Mouse (Mus musculus): ENCODE results near the gene Skil.

The Skil gene

DNA sequence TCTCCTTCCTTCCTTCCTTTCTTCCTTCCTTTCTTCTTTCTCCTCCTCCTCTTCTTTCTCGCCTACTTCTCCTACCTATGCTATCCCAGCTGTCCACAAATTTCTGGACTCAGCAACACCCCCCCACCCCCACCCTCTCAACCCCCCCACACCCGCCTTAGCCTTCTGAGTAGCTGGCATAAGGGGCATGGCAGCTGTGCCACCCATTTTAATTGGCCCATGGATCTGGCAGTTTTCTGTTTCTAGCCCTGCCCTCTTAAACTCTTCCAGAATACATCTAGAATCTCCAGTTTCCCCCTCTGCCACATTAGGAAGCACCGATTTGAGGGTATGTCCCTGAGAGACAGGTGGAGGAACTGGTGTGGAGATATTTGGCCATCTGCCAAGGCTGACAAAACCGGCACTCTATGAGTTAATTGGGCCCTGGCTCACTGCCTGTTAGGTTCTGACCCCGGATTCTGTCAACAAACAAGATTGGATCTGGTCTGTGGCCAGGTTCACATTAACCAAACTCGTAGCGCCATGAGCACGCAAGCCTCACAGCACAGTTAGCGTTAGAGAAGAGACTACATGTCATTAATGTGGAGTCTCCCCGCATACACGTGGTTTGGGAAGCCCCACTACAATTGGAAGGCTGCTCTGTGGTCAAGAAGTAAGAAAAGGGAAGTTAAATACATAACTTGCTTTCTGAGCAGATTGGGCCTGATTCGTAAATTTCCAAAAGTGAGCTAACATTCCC, 11.2 kb upstream of the Skil start:
- DNase-seq (ENCODE audit: low spot score in 2 of 2) = no peak

DNA sequence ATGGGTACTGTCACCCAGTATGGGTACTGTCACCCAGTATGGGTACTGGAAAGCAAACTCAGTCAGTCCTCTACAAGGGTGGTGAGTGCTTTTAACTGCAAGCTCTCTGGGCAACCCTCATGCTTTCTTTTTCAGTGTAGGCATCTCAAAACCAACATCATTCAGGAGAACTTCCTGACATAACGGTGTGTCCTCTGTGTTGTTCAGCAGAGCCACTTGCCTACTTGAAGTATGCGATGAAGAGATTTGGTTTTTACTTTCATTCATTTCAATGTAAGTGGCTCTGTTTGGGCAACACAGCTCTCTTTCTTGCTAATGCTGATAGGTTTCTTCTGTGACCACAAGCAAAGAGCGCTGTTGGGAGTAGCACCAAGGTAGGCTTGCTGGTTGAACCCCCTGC, 9.9 kb upstream of the Skil start:
- no peak for DNase-seq (ENCODE audit: low spot score in 2 of 2)

DNA sequence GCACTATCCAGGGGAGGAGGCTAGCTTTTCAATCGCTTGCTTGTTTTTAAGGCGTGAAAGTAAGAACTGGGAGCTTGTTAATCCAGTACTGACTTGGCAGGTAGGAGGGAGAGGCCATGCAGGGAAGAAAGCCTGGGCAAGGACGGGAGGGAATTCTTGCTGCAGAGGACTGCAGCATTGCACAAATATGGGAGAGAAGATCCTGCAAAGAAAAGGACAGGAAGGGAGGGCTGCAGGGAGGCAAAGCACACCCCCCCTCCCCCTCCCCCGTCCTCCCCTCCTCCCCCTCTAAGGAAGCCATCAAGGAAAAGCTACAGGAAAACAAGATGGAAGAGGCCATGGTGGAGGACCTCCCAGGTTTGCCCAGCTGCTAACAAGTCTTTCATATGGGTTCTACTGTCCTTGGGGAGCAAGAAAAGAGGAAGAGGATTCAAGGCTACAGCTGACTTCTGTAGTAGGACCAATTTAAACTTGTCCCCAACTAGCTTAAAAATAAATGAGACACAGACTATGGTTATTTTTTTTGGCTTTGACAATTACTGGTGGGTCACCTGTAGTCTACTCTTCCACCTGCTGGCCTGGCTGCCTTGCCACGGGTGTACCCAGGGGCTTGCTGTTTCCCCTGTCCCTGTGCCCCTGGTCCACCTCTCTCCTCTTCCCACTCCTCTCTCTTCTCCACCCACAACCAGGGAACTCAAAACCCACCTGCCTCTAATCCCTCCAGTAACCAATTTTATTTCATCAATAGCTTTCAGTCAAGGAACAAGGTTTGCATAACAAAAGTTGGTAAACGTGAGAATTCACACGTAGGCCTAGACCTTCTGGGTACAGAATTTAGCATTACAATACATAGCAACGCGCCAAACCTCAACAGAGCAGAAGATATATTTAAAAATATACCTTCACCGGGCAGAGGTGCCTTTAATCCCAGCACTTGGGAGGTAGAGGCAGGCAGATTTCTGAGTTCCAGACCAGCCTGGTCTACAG, 5.8 kb upstream of the Skil start:
- DNase-seq (ENCODE audit: low spot score in 2 of 2) = no peak

DNA sequence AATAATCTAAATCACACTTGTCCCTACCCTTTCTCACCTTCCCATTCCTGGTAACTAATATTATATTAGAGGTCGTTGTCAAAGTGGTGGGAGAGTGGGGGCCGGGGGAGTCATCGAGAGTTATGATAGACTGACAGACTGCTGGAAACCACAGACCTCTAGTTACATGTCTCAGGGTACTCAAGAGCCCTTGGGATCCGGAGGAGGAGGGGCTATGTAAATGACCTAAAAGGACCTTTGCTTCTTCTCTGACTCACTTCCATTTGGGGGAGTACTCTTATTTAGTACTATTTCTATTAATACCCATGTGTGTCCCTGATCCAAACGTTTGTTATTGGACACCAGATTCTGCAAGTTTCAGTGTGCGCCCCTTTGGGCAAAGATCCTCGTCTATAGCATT, 4.9 kb upstream of the Skil start:
- no peak for DNase-seq (ENCODE audit: low spot score in 2 of 2)

DNA sequence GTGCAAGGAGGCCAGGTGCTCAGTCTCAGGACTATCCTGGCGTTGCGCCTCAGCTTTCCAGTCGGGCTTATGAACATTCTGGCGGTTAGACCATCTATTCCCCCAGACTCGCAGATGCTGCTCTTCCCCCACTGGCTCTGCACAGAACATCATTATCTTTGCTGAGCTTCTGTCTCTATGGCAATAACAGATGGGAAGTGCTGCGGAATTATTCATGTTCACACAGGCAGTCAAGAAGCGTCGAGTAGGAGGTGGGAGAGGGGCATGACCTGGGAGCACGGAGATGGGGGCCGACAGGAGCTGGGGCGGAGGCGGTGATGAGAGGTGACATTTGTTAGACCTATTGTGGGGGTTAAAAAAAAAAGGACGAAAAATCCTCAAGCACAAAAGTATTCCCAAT, 1.7 kb upstream of the Skil start:
- peak; percentile 58 to 73 for DNase-seq (ENCODE audit: low spot score in 2 of 2)

DNA sequence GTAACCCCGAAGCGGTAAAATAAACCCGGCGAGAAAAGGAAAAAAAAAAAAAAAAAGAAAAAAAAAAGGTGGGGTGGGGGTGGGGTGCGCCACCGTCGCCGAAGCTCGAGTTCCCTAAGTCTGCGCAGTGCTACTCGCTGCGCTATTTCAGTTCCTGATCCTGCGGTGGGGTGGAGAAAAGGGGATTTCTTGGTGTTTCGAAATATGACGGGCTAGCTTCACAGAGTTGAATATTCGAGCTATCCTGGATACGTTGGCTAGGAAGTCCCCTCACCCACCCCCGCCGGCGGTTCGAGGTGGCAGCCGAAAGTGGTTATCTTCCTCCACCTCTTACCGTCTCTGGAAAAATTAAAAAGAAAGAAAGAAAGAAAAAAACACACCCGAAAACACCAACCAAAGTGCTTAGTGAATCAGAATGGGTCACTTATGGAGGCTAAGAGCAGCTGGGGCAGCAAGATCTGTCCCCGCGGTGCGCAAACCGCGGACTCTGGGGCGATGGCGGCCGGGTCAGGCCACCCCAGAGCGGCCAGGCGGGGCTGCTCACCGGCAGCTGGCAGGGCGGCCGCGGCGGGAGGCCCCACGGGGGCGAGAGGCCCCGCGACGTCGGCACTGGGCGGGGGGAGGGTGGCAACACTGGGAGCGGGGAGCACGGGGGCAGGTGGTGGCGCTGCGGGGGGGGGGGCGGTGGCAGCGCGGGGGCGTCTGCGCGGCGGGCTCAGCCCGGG, 1.1 kb upstream of the Skil start:
- peak; percentile 66 to 72 for DNase-seq (ENCODE audit: low spot score in 2 of 2)

DNA sequence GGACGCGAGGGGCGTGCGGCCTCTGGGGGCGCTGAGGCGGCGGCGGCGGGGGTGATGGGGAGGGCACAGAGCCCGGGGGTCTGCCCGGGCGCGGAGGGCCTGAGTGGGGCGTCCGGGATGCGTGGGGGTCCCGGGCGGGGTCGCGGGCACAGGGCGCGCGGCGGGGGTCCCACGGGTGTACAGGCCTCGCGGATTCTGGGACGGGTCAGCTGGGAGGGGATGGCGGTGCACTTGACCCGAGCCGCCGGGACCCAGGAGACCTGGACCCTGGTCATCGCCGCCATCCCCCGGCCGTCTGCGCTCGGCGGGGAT, 277 bp downstream of the Skil start:
- DNase-seq (ENCODE audit: low spot score in 2 of 2) = no peak

DNA sequence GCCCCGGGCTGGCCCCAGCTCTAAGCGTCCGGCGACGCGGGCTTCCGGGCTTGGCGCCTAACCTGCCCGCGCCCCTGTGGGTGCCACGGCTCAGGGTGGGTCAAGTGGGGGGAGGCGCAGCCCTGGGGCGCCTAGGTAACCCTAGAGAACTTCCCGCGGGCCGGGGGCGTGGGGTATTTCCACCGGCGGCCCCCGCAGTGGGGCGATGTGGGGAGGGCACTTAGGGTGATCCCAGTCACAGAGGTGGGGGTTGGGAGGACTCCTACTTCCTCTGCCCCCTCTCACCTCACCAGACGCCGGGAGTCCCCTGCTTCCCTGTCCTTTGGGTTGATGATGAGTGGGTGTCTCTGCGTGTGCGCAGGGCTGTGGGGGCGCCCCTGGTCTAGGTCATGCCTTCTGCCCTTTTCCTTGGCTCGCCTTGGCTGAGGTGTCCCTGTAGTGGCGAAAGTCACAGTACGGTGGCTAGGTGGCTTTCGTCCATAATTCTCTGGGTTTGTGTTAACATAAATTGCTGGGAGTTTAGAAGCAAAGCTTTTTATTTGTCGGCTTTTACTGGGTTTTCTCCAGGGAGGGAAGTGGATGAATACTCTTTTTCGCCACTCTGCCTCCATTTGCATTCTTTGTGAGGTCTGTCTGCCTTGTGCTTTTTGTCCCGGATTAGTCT, 765 bp downstream of the Skil start:
- DNase-seq (ENCODE audit: low spot score in 2 of 2) = peak; percentile 36 to 47

DNA sequence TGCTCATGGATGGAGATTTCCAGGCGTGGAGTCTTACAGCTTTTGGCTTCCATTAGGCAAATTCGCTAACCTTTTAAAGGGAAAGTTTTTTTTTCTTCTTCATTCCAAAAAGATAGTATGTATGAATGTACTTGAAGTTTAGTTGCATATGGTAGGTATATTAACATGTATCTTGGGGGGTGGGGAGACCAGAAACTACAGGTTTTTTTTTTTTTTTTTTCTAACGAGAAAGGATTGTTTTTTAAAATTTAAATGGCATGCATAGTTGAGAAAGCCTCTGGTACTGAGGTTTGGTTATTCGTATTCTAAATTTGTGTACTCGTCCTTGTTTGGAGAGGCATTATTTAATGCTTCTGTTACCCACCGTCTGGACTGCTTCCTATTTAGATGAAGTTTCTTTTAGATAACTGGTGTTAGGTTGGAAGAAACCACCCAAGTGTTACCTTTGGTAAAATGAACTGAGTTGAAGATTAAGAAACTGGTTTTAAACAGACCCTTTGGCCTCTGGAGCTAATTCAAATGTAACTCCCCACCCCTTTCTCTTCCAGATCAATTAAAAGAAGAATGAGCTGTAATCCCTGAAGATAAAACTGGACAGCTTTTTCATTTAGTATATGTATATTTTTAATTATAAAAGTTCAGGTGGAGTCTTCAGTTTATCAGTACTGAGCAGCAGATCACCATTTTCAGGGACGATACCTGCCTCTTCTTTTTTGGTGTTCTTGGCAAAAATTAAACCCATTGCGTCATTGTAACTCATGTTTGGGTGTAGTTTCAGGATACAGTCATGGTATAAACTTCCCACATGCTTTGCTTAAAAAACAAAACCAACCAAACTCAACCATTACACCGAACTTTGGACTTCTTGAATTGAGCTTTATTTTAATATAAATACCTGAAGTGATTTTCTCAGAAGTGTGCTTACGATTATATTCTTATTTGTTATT, 1.6 kb downstream of the Skil start:
- no peak for DNase-seq (ENCODE audit: low spot score in 2 of 2)

DNA sequence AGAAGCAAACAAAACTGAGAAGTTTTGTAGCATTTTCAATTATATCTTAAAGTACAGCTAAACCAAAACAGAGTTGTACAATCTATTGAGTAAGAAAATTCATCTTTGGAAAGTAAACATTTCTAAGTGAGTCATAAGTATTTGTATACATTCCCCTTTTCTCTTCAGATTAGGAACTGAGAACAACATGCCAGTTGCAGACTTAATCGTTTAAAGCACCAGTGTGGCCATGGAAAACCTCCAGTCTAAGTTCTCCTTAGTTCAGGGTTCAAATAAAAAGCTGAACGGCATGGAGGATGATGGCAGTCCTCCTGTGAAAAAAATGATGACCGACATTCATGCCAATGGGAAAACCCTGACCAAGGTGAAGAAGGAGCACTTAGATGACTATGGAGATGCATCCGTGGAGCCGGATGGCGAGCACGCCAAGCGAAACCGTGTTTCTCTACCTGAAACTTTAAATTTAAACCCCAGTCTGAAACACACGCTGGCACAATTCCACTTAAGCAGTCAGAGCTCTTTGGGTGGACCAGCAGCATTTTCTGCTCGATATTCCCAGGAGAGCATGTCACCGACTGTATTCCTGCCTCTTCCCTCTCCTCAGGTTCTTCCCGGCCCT, 2.4 kb downstream of the Skil start:
- DNase-seq (ENCODE audit: low spot score in 2 of 2) = no peak

DNA sequence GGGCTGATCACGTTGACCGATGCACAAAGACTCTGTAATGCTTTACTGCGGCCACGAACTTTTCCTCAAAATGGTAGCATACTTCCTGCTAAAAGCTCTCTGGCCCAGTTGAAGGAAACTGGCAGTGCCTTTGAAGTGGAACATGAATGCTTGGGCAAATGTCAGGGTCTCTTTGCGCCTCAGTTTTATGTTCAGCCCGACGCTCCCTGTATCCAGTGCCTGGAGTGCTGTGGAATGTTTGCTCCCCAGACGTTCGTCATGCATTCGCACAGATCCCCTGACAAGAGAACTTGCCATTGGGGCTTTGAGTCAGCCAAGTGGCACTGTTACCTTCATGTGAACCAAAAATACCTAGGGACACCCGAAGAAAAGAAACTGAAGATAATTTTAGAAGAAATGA, 3.1 kb downstream of the Skil start:
- DNase-seq (ENCODE audit: low spot score in 2 of 2) = no peak

DNA sequence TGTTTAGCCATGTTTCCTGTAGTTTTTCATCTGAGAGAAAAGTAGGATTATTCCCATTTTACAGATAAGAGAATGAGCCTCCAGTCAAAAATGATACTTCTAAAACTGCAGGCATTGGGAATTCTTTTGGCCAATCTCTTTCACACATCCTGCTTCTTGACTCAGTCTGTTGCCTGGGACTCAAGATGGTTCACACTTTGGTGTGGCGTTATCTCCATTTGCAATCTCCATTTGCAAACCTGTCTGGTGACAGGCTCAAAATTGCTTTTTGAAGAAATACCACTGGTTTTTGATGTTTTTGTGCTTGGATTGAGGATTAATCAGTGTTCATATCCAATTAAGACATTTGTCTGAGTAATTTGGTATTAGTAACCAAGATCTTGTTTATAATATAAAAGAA, 3.7 kb downstream of the Skil start:
- DNase-seq (ENCODE audit: low spot score in 2 of 2) = no peak

DNA sequence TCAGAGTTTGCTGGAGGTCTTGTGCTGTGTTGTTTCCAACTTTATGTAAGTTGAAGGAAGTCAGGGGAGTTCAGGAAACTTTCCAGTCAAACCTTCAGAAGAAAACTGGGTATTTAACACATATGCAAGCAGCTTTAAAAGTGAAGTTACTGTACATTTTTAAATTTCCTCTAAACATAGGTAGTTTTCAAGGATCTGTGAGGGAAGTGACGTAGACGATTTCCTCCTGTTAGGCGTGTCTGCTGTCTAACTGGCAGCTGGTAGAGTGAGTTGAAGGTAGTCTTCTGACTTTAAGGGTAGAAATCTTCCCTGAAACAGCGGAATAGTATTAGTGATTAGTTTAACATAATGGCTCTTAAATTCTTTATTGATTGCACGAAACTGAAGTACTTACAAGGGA, 5.2 kb downstream of the Skil start:
- no peak for DNase-seq (ENCODE audit: low spot score in 2 of 2)

DNA sequence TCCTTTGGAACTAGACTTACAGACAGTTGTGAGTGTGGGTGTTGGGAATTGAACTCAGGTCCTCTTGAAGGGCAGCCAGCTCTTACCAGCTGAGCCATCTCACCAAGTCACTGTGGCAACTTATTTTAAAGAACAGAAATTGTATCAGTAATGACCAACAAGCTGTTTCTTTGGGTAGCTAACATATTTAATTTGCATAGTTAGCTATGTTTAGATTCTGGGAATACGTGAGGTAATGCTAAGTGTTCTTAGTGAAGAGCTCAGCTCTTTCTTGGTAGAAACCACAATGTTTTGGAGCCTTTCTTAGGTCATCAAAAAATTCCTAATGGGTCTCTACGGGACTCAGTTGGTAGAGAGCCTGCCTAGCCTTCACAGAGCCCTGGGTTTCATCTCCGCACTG, 5.9 kb downstream of the Skil start:
- no peak for DNase-seq (ENCODE audit: low spot score in 2 of 2)

DNA sequence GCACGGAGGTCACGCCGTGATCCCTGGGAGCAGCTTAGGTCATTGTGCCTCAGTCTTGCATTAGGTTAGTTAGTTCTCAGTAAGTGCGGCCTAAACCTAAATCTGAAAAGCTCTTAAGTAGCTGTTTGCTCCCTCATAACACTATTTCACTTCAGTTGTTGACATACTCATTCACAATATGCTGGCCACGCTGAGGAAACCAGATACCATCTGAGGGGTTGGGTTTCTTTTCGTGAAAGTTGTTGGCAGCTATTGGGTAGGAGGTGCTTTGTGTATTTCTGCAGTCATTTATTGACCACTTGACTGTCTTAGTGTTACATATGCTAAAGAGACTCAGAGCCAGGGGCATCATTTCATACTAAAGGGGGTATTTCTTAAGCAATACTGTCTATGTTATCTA, 10.1 kb downstream of the Skil start:
- no peak for DNase-seq (ENCODE audit: low spot score in 2 of 2)

DNA sequence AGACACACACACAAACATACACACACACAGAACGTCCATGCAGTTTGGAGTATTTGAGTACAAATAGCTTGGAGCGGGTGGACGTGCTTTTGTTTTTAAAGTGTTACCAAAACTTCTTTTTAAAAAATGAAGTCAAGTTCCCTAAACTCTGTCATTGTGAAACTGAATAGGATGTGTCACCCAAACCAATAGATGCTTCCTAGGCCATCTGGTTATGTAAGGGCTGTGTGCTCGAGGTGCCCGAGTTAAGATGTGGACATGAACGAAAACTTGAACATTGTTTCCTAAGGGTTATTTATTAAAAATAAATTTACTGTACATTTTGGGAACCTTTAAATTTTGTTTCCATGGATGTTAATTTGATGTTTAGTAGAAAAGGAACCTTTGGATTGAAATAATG, 11.7 kb downstream of the Skil start:
- no peak for DNase-seq (ENCODE audit: low spot score in 2 of 2)

DNA sequence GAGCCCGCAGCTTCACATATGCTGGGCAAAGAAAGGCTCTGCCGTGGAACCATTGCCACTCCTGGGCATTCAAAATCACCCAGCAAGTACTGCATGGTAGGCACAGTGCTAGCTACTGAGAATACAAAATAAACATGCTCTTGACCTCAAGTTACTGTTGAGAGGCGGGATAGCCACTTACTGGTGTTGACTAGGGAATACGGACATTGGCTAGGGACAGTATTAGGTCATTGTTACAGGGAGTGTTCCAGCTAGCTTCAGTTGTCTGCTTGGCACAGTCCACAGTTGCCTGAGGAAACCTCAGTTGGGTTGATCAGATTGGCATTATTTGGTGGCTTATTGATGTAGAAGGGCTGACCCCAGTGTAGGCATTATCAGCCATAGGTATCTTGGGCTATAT, 12.8 kb downstream of the Skil start:
- DNase-seq (ENCODE audit: low spot score in 2 of 2) = no peak

DNA sequence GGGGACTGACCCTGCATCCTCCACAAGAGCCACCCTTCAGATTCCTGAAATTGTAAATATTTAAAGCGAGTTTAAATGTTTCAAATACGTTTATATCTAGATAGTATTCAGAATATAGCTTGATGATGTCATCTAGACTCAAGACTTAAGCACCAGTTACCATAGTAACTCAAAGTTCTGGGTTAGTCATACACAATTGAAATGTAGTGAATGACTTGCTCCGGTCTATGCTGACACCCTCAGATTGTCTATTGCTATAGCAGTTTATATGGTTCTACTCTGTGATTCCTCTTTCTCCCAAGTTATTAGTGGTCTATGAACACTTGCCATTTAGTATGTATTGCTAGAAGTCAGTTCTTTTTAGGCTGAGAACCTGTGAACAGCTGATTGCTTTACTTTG, 14.2 kb downstream of the Skil start:
- no peak for DNase-seq (ENCODE audit: low spot score in 2 of 2)

DNA sequence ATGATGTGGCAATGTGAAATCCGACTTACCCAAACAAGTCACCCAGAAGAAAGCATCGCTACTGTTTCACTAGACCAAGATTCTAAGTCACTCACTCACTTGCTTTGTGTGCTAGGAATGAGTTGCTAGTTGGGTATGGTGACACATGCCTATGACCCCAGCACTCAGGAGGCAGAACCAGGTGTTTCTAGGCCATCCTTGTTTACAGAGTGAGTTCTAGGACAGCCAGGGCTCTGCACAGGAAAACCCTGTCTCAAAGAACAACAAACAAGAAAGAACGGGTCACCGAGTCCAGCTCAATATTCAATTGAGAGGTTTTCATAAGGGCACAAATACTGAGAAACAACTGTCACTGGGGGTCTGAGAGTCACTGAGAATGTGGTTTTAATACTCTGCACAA, 28.2 kb downstream of the Skil start:
- DNase-seq (ENCODE audit: low spot score in 2 of 2) = no peak

DNA sequence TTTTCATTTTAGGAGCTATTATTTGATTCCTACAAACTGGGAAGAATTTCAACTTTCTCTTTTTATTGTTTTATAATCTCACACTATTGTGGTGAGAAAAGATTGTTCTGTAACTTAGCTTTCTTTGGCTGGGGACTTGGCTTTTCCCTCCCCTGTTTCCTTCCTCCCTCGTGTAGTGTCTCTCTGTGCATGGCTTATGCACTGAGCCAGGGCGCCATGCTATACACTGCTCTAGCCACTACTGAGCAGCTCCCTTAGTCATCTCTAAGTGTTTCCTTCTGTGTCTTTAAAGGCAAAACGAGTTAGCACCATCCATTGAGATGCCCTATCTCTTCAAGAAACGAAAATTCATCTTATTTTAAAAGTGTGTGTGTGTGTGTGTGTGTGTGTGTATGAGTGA, 31.4 kb downstream of the Skil start:
- no peak for DNase-seq (ENCODE audit: low spot score in 2 of 2)

DNA sequence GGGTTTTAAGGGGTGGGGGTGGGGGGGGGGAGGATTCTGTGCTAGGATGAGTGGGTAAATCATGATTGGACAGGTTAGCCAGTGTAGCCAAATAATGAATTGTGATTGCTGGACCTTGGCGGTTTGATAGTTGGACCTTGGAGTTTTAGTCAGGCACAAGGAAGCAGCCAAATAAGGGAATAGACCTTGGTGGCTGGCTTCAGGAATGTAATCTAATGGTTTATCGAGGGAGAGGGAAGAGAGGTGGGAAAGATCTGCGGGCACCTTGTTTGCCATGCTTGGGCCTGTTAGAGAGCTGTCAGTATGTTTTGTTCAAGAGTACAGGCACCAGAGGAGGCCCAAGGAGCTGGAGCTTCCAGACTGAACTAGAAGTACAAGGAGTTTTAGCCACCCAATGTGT, 32.0 kb downstream of the Skil start:
- no peak for DNase-seq (ENCODE audit: low spot score in 2 of 2)

Data from frontal cortex, postnatal 14 days (tissue).